Comparison of ENCODE assay signal across 9 mouse cellular contexts in the genomic region with DNA sequence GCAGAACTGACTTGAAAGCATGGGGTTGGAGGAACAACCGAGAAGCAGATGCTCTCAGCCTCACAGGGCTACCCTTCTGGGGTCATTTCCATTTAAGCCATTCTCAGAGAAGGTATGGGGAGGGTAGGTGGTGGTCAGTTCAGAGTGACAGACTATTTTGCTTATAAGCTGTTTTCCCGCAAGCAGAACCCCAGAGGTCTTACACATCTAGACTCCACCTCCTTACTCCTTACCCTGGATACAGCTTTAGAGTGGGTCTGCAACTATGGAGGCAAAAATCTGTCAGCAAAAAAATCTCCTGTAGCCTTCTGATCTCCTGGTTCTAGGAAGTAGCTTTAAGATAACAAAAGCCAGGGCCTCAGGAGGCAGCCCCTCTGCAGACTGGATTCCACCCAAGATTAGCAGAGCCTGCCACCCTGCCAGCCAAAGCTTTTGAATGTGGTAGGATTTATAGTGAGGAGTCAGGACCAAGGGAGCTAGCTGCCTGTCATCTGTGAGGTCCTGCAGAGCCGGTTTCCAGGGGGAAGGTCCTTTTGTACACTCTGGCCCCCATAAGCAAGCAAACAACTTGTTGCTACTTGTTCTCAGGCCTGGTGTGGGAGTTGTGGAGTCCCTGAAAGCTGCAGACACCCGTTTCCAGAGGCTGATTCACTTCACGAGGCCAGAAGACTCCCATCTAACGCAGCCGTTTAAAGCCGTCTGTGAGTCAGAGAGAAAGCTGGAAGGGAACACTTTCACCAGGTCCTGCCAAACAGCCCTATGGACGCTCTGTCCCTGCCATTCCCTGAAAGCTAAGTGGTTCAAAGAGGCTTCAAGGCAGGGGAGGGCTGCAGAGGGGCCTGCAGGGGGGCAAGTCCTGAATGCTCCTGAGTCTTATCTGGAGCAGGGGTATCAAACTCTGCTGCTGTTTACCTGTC. TPM values are rescaled to one million over a fixed set of nuclear protein-coding genes. Genes with fewer than 3 reads are reported as not detected.
A peak's percentile ranks its signal among the peaks of the same experiment; 100 is the strongest.
DNase-seq lines count a peak whose midpoint lies in the region; ATAC-seq lines count a peak whose summit lies in the region.
"Had no signal": no experiment of that assay in that cellular context is flagged by ENCODE, and none has a peak within 500 bp of the region (broad histone marks: within the 10 kb centered on the region; RNA-seq: fewer than 3 reads in every experiment).

No protein-coding gene starts in this region.

- no peak overlapping the region for H3K4me2 ChIP-seq in kidney, embryonic 16.5 days (replicated peaks; ENCODE audit: low read depth, low read length)
- H3K4me2 ChIP-seq in midbrain, embryonic 12.5 days (replicated peaks): no peak overlapping the region

- no peaks in the 10 kb centered on the region for H3K36me3 ChIP-seq in kidney, embryonic 16.5 days (ENCODE audit: insufficient read depth, low read length)
- no peaks in the 10 kb centered on the region for H3K36me3 ChIP-seq in hindbrain, embryonic 10.5 days
- no peaks in the 10 kb centered on the region for H3K36me3 ChIP-seq in midbrain, embryonic 12.5 days
- H3K36me3 ChIP-seq: G1E had no signal

- peaks cover 24% of the 10 kb centered on the region for H3K4me1 ChIP-seq in kidney, embryonic 16.5 days (ENCODE audit: insufficient read depth, low read length)
- H3K4me1 ChIP-seq in hindbrain, embryonic 10.5 days (replicated peaks): peaks cover 37% of the 10 kb centered on the region
- peaks cover 11% of the 10 kb centered on the region for H3K4me1 ChIP-seq in midbrain, embryonic 12.5 days

- H3K27ac ChIP-seq in kidney, embryonic 16.5 days (ENCODE audit: low read length): peak overlapping the region; percentile 70
- peak overlapping the region; percentile 81 for H3K27ac ChIP-seq in hindbrain, embryonic 10.5 days
- peak overlapping the region; percentile 49; the same call in 1 of the 2 replicates for H3K27ac ChIP-seq in midbrain, embryonic 12.5 days (replicated peaks)

- peak; percentile 41; the same call in 1 of the 2 replicates for ATAC-seq in kidney, embryonic 16.5 days (ENCODE audit: low FRiP score, low TSS enrichment)
- no peak for ATAC-seq in midbrain, embryonic 12.5 days (ENCODE audit: low FRiP score, low read depth)

- no peaks in the 10 kb centered on the region for H3K9me3 ChIP-seq in kidney, embryonic 16.5 days (ENCODE audit: low read length)
- H3K9me3 ChIP-seq in hindbrain, embryonic 10.5 days: no peaks in the 10 kb centered on the region
- no peaks in the 10 kb centered on the region for H3K9me3 ChIP-seq in midbrain, embryonic 12.5 days
- H3K9me3 ChIP-seq: G1E had no signal

- H3K4me3 ChIP-seq in kidney, embryonic 16.5 days (ENCODE audit: low read length): no peak overlapping the region
- H3K4me3 ChIP-seq in hindbrain, embryonic 10.5 days: no peak overlapping the region
- H3K4me3 ChIP-seq in midbrain, embryonic 12.5 days: no peak overlapping the region

- DNase-seq in kidney, adult 9 months: no peak
- peak; percentile 82 for DNase-seq in fibroblast of lung, adult 2 months (ENCODE audit: low read depth)
- peak; percentile 10 for DNase-seq in hindbrain, embryonic 10.5 days (ENCODE audit: low spot score)
- no peak for DNase-seq in cerebellum, adult 9-10 months
- no peak for DNase-seq in frontal cortex, postnatal 14 days (ENCODE audit: low spot score in 2 of 2)
- no peak for DNase-seq in liver

- H3K27me3 ChIP-seq in kidney, embryonic 16.5 days (ENCODE audit: insufficient read depth, low read length): no peaks in the 10 kb centered on the region
- H3K27me3 ChIP-seq in hindbrain, embryonic 10.5 days (ENCODE audit: insufficient read depth, poor library complexity, severe bottlenecking): no peaks in the 10 kb centered on the region
- peaks cover 9% of the 10 kb centered on the region; the same call in 1 of the 2 replicates for H3K27me3 ChIP-seq in midbrain, embryonic 12.5 days

- H3K9ac ChIP-seq in kidney, embryonic 16.5 days (replicated peaks; ENCODE audit: low read length): peak overlapping the region; percentile 24; the same call in 1 of the 2 replicates
- no peak overlapping the region for H3K9ac ChIP-seq in midbrain, embryonic 12.5 days (replicated peaks)

- 21% methylated on average over 9 of the region's 9 CpGs for WGBS in kidney, embryonic 16.5 days
- 25% methylated on average over 9 of the region's 9 CpGs for WGBS in hindbrain, embryonic 10.5 days
- 15% methylated on average over 9 of the region's 9 CpGs for WGBS in midbrain, embryonic 12.5 days

RNA-seq across cellular contexts. Expression of a gene that starts 52.1 kb away (rescaled TPM):
- 55.5 and 57.4 TPM in 2 replicates for polyA plus RNA-seq in kidney, embryonic 16.5 days (2015; fragmentation: Nextera tagmentation; extraction: Ambion mirVana)
- 2.3 and 2.8 TPM in 2 replicates for polyA plus RNA-seq in hindbrain, embryonic 10.5 days (2016; fragmentation: Nextera tagmentation; extraction: Ambion mirVana)
- polyA plus RNA-seq in midbrain, embryonic 12.5 days (2016; fragmentation: Nextera tagmentation; extraction: Ambion mirVana): 0.38 and 0.88 TPM in 2 replicates
- polyA plus RNA-seq: G1E had no signal

Comparison
In these comparisons a context has a peak if more than half of its experiments do, and no peak if none do; other contexts are left out.
1. DNase-seq: peak in fibroblast of lung, adult 2 months (single experiment) and hindbrain, embryonic 10.5 days (single experiment); none in kidney, adult 9 months (single experiment), cerebellum, adult 9-10 months (single experiment), frontal cortex, postnatal 14 days (0 of 2) and liver (single experiment).
2. RNA of a gene that starts 52.1 kb away (polyA plus RNA-seq): 55.5 to 57.4 TPM in kidney, embryonic 16.5 days; 2.3 to 2.8 TPM in hindbrain, embryonic 10.5 days and 0.38 to 0.88 TPM in midbrain, embryonic 12.5 days; every median in the first group is over 10 times any median in the second.
3. Peak in every context shown above with its lines, with median percentiles within 50 percentile points of each other: H3K27ac ChIP-seq.